Mouse (Mus musculus) heart, postnatal 36 days (tissue): ENCODE measurements around the gene Senp1. TPM values are rescaled to one million over a fixed set of nuclear protein-coding genes. Genes with fewer than 3 reads are reported as not detected.

Experiments used
- DNase-seq, 2 experiments: peaks; one replicate each; pipeline ENCODE4 v3.0.0; 2021 to 2022
- intact Hi-C: fragments of 180-260 bp; cut with DNase I; formaldehyde crosslinking; loops from one replicate; pipeline ENCODE4 v1.15.1; 2025
- total RNA-seq, 2 experiments: library from RNA; stranded (reverse); gene quantifications; 2 replicates each; pipeline ENCODE4 v1.2.3; 2021

Senp1 gene
- total RNA-seq, 2 experiments from 2014 or later, result 9.9 to 11.3 TPM

- intact Hi-C loops, result loop anchor here (2.0 kb wide), 1 partner anchor 36 kb away; no protein-coding TSS in a partner anchor
- peak; percentile 78 to 86 for DNase-seq
Measured at GRCm38 (mm10) chr15:98108297-98109152, 15.0 kb upstream of the Senp1 start.

GRCm38 (mm10) chr15:98107703-98108296 is 14.3 kb upstream of the Senp1 start:
- intact Hi-C loops, result loop anchor here (2.0 kb wide), 1 partner anchor 37 kb away; no protein-coding TSS in a partner anchor
- no peak for DNase-seq

GRCm38 (mm10) chr15:98107230-98107629 is 13.7 kb upstream of the Senp1 start:
- intact Hi-C loops, result no loop called here
- DNase-seq, result no peak

- no peak for DNase-seq
- intact Hi-C loops, result no loop called here
Measured at GRCm38 (mm10) chr15:98106506-98106905, 13.0 kb upstream of the Senp1 start.

- DNase-seq, result no peak
- intact Hi-C loops, result no loop called here
Measured at GRCm38 (mm10) chr15:98102401-98102800, 8.9 kb upstream of the Senp1 start.

GRCm38 (mm10) chr15:98098519-98098918 is 5.0 kb upstream of the Senp1 start:
- intact Hi-C loops, result loop anchor here (10.0 kb wide), 1 partner anchor 406 kb away; no protein-coding TSS in a partner anchor
- DNase-seq, result no peak

GRCm38 (mm10) chr15:98096957-98097356 is 3.4 kb upstream of the Senp1 start:
- no peak for DNase-seq
- intact Hi-C loops, result loop anchor here (10.0 kb wide), 1 partner anchor 408 kb away; no protein-coding TSS in a partner anchor

GRCm38 (mm10) chr15:98094905-98095304 is 1.4 kb upstream of the Senp1 start:
- no peak for DNase-seq
- intact Hi-C loops, result loop anchor here (5.0 to 10.0 kb wide), 3 partner anchors 77 to 410 kb away; no protein-coding TSS in a partner anchor

GRCm38 (mm10) chr15:98092372-98093120 is 998 bp downstream of the Senp1 start, which contains the start of gene Pfkm:
Gene Pfkm (plus strand): TSS chr15:98092589.
- no peak for DNase-seq
- intact Hi-C loops, result loop anchor here (5.0 to 10.0 kb wide), 3 partner anchors 80 to 412 kb away; no protein-coding TSS in a partner anchor

GRCm38 (mm10) chr15:98091841-98092240 is 1.7 kb downstream of the Senp1 start:
- intact Hi-C loops, result loop anchor here (5.0 to 10.0 kb wide), 3 partner anchors 80 to 413 kb away; no protein-coding TSS in a partner anchor
- DNase-seq, result no peak

- DNase-seq, result peak; percentile 47 to 52
- intact Hi-C loops, result loop anchor here (1.0 to 10.0 kb wide), 4 partner anchors 64 to 415 kb away; no protein-coding TSS in a partner anchor
Measured at GRCm38 (mm10) chr15:98089421-98090183, 3.9 kb downstream of the Senp1 start.

- no peak for DNase-seq
- intact Hi-C loops, result loop anchor here (1.0 kb wide), 1 partner anchor 64 kb away; no protein-coding TSS in a partner anchor
Measured at GRCm38 (mm10) chr15:98088889-98089288, 4.7 kb downstream of the Senp1 start.

GRCm38 (mm10) chr15:98076901-98077300 is 16.6 kb downstream of the Senp1 start:
- intact Hi-C loops, result no loop called here
- DNase-seq, result no peak

- intact Hi-C loops, result no loop called here
- DNase-seq, result no peak
Measured at GRCm38 (mm10) chr15:98075034-98075433, 18.5 kb downstream of the Senp1 start.

GRCm38 (mm10) chr15:98074521-98074920 is 19.0 kb downstream of the Senp1 start:
- intact Hi-C loops, result no loop called here

GRCm38 (mm10) chr15:98070376-98070775 is 23.2 kb downstream of the Senp1 start:
- DNase-seq, result no peak
- intact Hi-C loops, result no loop called here

More at GRCm38 (mm10) chr15:98074521-98074920, 19.0 kb downstream of the Senp1 start:
- DNase-seq, result no peak

- no peak for DNase-seq
- intact Hi-C loops, result no loop called here
Measured at GRCm38 (mm10) chr15:98069566-98070245, 23.8 kb downstream of the Senp1 start.

- intact Hi-C loops, result no loop called here
- no peak for DNase-seq
Measured at GRCm38 (mm10) chr15:98068506-98068905, 25.0 kb downstream of the Senp1 start.

GRCm38 (mm10) chr15:98067492-98067891 is 26.1 kb downstream of the Senp1 start:
- DNase-seq, result no peak
- intact Hi-C loops, result no loop called here
